Mouse (Mus musculus): ENCODE data around the gene Lrrc20. TPM values are rescaled to one million over a fixed set of nuclear protein-coding genes. Genes with fewer than 3 reads are reported as not detected.

Gene Lrrc20
- total RNA-seq, 2 experiments from 2014 or later, result 131 to 150 TPM

GRCm38 (mm10) chr10:61466873-61467272 lies 8.7 kb upstream of the Lrrc20 start:
- no peak for DNase-seq
- intact Hi-C loops (cut with DNase I), result loop anchor here (5.0 kb wide), 1 partner anchor 135 kb away; no protein-coding TSS in a partner anchor

DNA sequence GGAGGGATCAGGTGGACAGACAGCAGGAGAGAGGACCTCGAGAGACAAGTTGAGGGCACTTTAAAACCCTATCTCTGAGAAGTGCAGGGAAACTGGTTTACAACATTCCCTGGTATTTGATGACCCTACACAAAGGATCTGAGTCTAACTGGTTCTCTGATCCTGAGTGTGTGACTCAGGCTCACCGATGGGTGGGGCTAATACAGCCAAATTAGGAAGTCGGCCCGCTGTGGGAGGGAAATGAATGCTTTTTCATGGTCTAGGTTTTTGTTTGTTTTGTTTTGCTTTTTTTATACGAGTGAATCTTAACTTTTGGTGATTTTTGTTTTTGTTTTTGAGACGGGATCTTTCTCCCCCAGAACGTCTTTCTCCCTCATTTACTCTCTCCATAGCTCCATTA lies 6.7 kb upstream of the Lrrc20 start:
- no peak for DNase-seq
- intact Hi-C loops (cut with DNase I), result loop anchor here (5.0 kb wide), 1 partner anchor 133 kb away; no protein-coding TSS in a partner anchor

DNA sequence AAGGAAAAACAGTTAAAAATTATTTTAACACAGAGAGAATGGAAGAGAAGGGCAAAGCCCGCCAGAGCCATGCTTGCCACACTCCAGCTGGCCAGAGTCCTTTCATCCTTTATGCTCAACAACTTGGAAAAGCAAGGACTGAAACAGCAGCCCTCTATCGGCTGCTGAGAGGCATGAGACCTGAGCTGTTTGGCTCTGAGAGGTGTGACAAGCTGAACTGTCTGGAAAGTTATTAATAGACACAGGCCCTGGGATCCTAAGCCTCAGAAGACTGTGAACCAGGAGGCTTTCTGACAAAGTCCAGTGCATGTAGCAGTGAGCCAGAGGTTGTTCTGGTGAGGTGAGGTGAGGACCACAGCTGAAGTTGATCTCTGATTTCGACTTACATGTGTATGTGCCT lies 2.0 kb upstream of the Lrrc20 start:
- intact Hi-C loops (cut with DNase I), result loop anchor here (5.0 kb wide), 1 partner anchor 174 kb away; the partner anchor contains the start of gene Ppa1
- DNase-seq, result no peak

GRCm38 (mm10) chr10:61474344-61474743 lies 1.3 kb upstream of the Lrrc20 start:
- intact Hi-C loops (cut with DNase I), result loop anchor here (5.0 kb wide), 1 partner anchor 173 kb away; the partner anchor contains the start of gene Ppa1
- no peak for DNase-seq

DNA sequence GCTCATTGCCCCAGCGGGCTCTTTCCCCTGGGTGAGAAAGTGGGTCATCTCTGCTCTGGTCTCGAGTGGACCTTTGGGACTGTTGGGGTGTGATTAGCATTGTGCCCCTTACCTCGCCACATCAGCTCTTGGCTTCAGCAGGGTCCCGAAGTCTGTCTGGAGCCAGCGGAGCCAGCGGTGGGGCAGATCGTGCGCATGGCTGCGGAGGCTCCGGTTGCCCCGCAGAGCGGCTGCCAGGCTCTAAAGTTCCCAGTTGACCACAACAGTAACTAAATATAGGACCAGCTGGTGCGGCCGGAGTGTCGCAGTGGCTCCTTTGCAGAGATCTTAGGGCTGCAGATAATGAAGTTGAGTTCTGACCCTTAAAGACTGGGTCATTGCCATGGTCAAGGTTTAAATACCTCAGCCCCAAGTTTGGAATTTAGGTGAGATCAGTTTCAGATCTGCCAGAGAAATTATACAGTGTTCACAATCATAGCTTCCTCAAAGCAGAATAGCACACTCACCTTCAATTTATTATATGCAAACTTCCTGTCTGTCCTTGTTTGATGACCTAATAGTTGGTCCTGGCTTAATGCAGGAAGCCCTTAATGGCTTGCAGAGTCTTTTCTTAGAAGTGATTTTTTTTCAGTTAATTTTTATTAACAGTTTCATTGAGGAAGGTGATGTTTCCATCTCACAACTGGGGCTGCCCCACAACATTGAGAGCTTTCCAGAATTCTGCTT lies 1.0 kb downstream of the Lrrc20 start:
- peak; percentile 53 for DNase-seq
- intact Hi-C loops (cut with DNase I), result no loop called here

DNA sequence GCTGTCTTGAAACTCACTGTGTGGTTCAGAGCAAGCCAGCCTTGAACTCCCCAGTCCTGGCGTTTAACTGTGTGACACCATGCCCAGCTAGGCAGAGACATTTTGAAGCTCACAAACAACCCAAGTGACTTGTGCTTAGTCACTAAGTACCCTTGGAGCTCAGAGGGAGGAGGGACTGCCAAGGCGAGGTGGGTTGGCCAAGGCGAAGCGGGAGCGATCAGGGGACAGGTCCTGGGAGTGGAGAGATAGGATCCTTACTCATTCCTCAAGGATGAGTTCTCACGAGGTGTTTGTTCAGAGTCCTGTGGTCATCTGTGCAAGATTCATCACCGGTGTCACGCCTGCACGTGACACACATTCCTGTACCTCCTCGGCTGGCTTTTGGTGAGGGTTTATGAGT lies 3.9 kb downstream of the Lrrc20 start:
- intact Hi-C loops (cut with DNase I), result no loop called here
- no peak for DNase-seq

GRCm38 (mm10) chr10:61479927-61480326 lies 4.3 kb downstream of the Lrrc20 start:
- intact Hi-C loops (cut with DNase I), result no loop called here
- DNase-seq, result no peak

GRCm38 (mm10) chr10:61480488-61480887 lies 4.9 kb downstream of the Lrrc20 start:
- intact Hi-C loops (cut with DNase I), result no loop called here
- no peak for DNase-seq

GRCm38 (mm10) chr10:61482771-61483170 lies 7.2 kb downstream of the Lrrc20 start:
- intact Hi-C loops (cut with DNase I), result no loop called here
- DNase-seq, result no peak

DNA sequence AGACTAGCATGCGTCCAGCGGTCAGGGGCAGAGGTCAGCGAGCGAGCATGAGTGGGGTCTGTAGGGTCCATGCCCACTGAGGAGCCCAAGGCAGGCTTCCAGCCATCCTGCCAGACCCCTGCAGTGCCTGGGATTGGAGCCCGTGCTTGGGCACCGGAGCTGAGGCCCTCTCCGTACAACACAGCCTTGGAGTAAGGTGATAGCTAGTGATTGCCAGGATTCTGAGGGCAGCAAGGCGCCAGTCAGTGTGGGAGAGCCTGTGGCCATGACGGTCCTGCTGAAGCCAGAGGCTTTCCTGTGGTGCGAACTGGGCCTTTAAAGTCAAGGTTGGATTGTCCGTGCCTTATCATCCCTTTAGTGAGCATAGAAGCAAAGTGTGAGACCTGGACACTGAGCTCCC lies 9.2 kb downstream of the Lrrc20 start:
- intact Hi-C loops (cut with DNase I), result no loop called here
- DNase-seq, result no peak

DNA sequence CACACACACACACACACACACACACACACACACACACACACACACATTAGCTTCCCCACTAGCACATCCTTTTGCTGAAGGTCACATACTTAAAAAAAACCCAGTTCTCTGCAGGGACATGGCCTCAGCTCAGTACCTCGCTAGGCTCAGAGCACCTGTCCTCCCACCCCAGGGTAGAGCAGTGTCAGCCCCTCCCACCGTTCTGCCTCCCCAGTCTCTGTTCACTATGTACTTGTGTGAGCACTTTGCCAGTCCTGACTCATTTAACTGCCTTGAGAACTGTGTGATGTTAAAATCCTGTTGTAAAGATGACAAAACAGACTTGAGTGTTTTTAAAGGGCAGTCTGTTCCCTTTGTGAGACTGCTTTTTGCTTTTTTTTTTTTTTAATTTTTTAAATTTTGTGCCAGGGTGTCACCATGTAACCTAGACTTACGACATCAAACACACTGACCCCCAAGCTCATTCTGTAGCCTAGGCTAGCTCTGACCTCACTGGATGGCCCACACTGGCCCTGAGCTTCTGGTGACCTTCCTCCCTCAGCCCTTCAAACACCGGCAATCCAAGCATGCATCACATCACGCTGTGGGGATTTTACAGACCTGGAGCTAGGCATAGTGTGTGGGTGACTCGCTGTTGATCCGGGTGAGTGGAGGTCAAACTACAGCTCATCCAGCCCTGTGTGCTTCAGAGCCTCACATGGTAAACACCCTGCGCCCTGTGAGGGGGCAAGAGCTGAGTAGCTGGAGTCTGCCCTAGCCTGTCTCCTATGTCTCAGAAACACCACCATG lies 11.1 kb downstream of the Lrrc20 start:
- no peak for DNase-seq
- intact Hi-C loops (cut with DNase I), result no loop called here

DNA sequence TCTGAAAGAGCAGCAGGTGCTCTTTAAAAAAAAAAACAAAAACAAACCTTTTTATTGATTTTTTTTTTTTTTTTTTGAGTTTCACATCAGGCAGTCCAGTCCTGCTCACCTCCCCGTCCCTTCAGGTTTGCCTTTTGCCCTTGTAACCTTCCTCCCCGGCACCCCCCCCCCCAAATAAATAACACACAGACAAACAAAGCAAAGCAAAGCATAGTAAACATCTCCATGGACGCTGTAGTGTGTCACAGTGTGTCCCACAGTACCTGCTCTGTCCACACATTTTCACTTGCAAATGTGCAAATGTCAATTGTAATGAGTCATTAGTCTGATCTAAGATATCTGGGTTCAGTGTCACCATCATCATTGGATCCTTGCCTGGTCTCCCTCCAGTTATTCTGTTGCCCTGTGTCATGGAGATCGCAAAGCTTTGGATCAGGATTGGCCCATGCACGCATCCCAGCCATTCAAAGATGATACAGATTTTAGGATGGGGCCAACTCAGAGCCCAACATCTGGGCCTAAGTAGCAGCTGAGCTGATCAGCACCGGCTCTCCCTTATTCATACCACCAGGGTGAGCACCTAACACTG lies 13.0 kb downstream of the Lrrc20 start:
- intact Hi-C loops (cut with DNase I), result loop anchor here (2.0 kb wide), 1 partner anchor 114 kb away; no protein-coding TSS in a partner anchor
- DNase-seq, result no peak

GRCm38 (mm10) chr10:61491573-61491972 lies 16.0 kb downstream of the Lrrc20 start:
- intact Hi-C loops (cut with DNase I), result loop anchor here (10.0 kb wide), 1 partner anchor 163 kb away; no protein-coding TSS in a partner anchor
- DNase-seq, result no peak

- DNase-seq, result peak; percentile 52 to 80
- intact Hi-C loops (cut with DNase I), result loop anchor here (10.0 kb wide), 1 partner anchor 163 kb away; no protein-coding TSS in a partner anchor
These were observed 16.4 kb downstream of the Lrrc20 start for GRCm38 (mm10) chr10:61492040-61492439.

DNA sequence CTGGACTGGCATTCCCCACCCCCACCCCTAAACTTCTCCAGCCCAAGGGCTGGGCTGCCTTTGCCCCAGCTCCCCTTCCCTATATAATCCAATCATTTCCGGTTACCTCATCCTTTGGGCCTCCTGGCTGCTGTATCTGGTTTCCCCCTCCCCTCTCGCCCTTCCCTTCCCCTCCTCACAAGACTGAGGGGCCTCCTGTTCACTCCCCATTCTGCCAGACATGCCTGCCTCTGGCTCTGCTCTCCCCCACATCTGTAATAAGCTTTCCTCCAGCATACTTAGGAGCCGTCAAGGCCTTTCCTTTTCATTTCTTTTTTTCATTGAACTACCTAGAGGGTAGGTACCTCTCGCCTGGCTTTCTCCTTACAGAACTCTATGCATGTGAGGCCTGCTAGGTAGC lies 19.9 kb downstream of the Lrrc20 start:
- DNase-seq, result no peak
- intact Hi-C loops (cut with DNase I), result loop anchor here (10.0 kb wide), 1 partner anchor 159 kb away; no protein-coding TSS in a partner anchor

- intact Hi-C loops (cut with DNase I), result loop anchor here (10.0 kb wide), 1 partner anchor 159 kb away; no protein-coding TSS in a partner anchor
These were observed 20.6 kb downstream of the Lrrc20 start for GRCm38 (mm10) chr10:61496231-61496630.

DNA sequence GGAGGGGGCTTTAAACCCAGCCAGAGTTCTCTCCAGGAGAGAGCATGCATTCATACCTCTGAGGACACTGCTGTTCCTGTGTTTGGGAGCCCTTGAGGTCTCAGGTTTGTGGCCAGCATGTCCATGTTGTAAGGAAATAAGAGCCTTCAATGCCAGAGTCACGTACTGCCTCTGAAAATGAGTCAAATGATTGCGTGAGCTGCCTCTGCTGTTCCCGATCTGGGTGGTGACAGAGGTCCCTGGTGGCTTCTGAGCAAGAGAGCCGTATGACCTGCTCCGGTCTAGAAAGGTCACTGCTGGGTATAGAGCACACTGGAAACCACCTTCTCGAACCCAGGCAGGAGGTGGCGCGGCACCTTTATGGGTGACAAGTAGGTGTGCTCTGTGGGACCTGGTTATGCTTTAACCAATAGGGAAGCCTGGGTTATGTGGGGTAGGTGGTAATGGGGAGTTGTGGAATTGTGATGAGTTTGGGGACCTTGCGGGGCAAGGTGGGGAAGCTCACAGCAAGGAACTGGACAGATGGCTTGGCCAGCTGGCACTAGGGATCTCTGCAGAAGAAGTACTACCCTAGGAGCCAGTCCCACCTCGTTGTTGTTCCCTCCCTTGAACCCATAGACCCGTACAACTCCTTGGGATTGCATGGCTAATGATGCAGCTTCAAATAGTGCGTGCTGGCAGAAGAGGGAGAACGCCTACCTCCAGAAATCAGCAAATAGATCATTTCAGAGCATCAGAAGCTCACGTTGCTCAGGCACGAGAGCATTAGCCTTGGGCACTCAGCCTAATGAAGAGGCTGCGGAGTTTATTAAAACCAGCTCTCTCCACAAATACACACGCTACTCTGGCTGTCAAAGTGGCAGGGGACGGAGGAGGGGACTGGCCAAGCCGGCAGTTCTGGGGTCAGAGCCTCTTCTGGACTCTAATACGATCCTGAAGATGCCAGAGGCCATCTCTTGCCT lies 24.2 kb downstream of the Lrrc20 start:
- no peak for DNase-seq
- intact Hi-C loops (cut with DNase I), result loop anchor here (10.0 kb wide), 1 partner anchor 155 kb away; no protein-coding TSS in a partner anchor

More at GRCm38 (mm10) chr10:61496231-61496630, 20.6 kb downstream of the Lrrc20 start:
- DNase-seq, result no peak

GRCm38 (mm10) chr10:61500756-61501155 lies 25.2 kb downstream of the Lrrc20 start:
- DNase-seq, result no peak
- intact Hi-C loops (cut with DNase I), result no loop called here

- intact Hi-C loops (cut with DNase I), result no loop called here
These were observed 28.5 kb downstream of the Lrrc20 start for GRCm38 (mm10) chr10:61504073-61504472.

More at GRCm38 (mm10) chr10:61504073-61504472, 28.5 kb downstream of the Lrrc20 start:
- DNase-seq, result no peak
